ENCODE assay signal across 8 mouse cellular contexts in genomic region chr2:101885768-101886438, GRCm38 (mm10). TPM values are rescaled to one million over a fixed set of nuclear protein-coding genes. Genes with fewer than 3 reads are reported as not detected.
A peak's percentile ranks its signal among the peaks of the same experiment; 100 is the strongest.
DNase-seq lines count a peak whose midpoint lies in the region; ATAC-seq and TF ChIP-seq lines count a peak whose summit lies in the region.

Commd9 (plus strand) TSS chr2:101886247.

- peak within 1 kb of the TSS; percentile 27 for H3K27ac ChIP-seq in bone marrow macrophage, adult 2 months (ENCODE audit: insufficient read depth, low read depth, low read length)
- H3K27ac ChIP-seq in embryonic fibroblast, embryonic 13.5 days (ENCODE audit: insufficient read depth, low read length) = peak within 1 kb of the TSS; percentile 12; the same call in 1 of the 2 replicates
- H3K27ac ChIP-seq in kidney, embryonic 14.5 days (ENCODE audit: low read depth, low read length) = no peak within 1 kb of the TSS
- peak within 1 kb of the TSS; percentile 38; the same call in 1 of the 2 replicates for H3K27ac ChIP-seq in limb, embryonic 15.5 days

- H3K9ac ChIP-seq in kidney, embryonic 14.5 days (ENCODE audit: low read depth, low read length) = peak within 1 kb of the TSS; percentile 48
- peak within 1 kb of the TSS; percentile 63 for H3K9ac ChIP-seq in limb, embryonic 15.5 days

- H3K4me1 ChIP-seq in bone marrow macrophage, adult 2 months (ENCODE audit: control insufficient read depth, insufficient read depth, low read length) = peaks cover 34% of the 10 kb centered on the region
- peaks cover 10% of the 10 kb centered on the region for H3K4me1 ChIP-seq in embryonic fibroblast, embryonic 13.5 days (ENCODE audit: control insufficient read depth, insufficient read depth, low read length)
- peaks cover 4% of the 10 kb centered on the region; the same call in 1 of the 2 replicates for H3K4me1 ChIP-seq in kidney, embryonic 14.5 days (ENCODE audit: control insufficient read depth, insufficient read depth, low read length)
- H3K4me1 ChIP-seq in limb, embryonic 15.5 days = peaks cover 13% of the 10 kb centered on the region

- H3K27me3 ChIP-seq in kidney, embryonic 14.5 days (ENCODE audit: control insufficient read depth, insufficient read depth, low read length) = no peaks in the 10 kb centered on the region
- H3K27me3 ChIP-seq in limb, embryonic 15.5 days = no peaks in the 10 kb centered on the region

- ATAC-seq in kidney, embryonic 14.5 days (ENCODE audit: low FRiP score, low TSS enrichment) = peak; percentile 98
- peak; percentile 91 for ATAC-seq in limb, embryonic 15.5 days (ENCODE audit: insufficient number of reproducible peaks, low FRiP score, low TSS enrichment, low read depth)

- no peak for TF ChIP-seq POLR2A in bone marrow macrophage, adult 2 months (IDR thresholded peaks at IDR 0.05; ENCODE audit: borderline replicate concordance, low read depth, low read length)
- peak; percentile 85 for TF ChIP-seq POLR2A in embryonic fibroblast, embryonic 13.5 days (IDR thresholded peaks at IDR 0.05; ENCODE audit: low read depth, low read length)

- TF ChIP-seq CTCF in bone marrow macrophage, adult 2 months (IDR thresholded peaks at IDR 0.05; ENCODE audit: low read depth, low read length) = no peak
- no peak for TF ChIP-seq CTCF in embryonic fibroblast, embryonic 13.5 days (IDR thresholded peaks at IDR 0.05; ENCODE audit: borderline replicate concordance, insufficient read depth, low read length)

- no peaks in the 10 kb centered on the region for H3K9me3 ChIP-seq in kidney, embryonic 14.5 days (ENCODE audit: control insufficient read depth, low read length)
- no peaks in the 10 kb centered on the region for H3K9me3 ChIP-seq in limb, embryonic 15.5 days

- peak within 1 kb of the TSS; percentile 71 for H3K4me3 ChIP-seq in bone marrow macrophage, adult 2 months (ENCODE audit: insufficient read depth, low read length)
- H3K4me3 ChIP-seq in embryonic fibroblast, embryonic 13.5 days (ENCODE audit: insufficient read depth, low read length) = peak within 1 kb of the TSS; percentile 82
- peak within 1 kb of the TSS; percentile 56 for H3K4me3 ChIP-seq in kidney, embryonic 14.5 days (ENCODE audit: low read length)
- peak within 1 kb of the TSS; percentile 72 for H3K4me3 ChIP-seq in limb, embryonic 15.5 days

- H3K36me3 ChIP-seq in kidney, embryonic 14.5 days (ENCODE audit: control insufficient read depth, insufficient read depth, low read length) = no peaks in the 10 kb centered on the region
- H3K36me3 ChIP-seq in limb, embryonic 15.5 days = 0 out of 2 replicates have a peak, but pooled peaks cover 4% of the 10 kb centered on the region

- DNase-seq in A20 (ENCODE audit: low read depth, low spot score) = peak; percentile 94
- peak; percentile 92 to 93 for DNase-seq in heart, adult 9 months (ENCODE audit: low spot score in 2 of 2)
- DNase-seq in monocyte, adult 2 months (ENCODE audit: low read depth in 1 of 2, low spot score in 2 of 2) = peak; percentile 91 to 93
- peak; percentile 95 for DNase-seq in spleen, postnatal 36 days (ENCODE audit: low spot score in 2 of 2)

- peak within 1 kb of the TSS; percentile 77 for H3K4me2 ChIP-seq in kidney, embryonic 14.5 days (replicated peaks; ENCODE audit: low read depth, low read length)
- H3K4me2 ChIP-seq in limb, embryonic 15.5 days = peak within 1 kb of the TSS; percentile 71

- WGBS in kidney, embryonic 14.5 days = 12% methylated on average over 22 of the region's 22 CpGs
- 12% methylated on average over 22 of the region's 22 CpGs for whole genome bisulfite sequencing in limb, embryonic 15.5 days

RNA-seq across cellular contexts. Expression of gene Commd9, which starts in this region (rescaled TPM):
- 24.9 and 29.8 TPM in 2 replicates for polyA plus RNA-seq in bone marrow macrophage, adult 2 months (2012; ENCODE audit: insufficient read depth, insufficient read length, missing spikeins)
- 46.0 and 56.0 TPM in 2 replicates for polyA plus RNA-seq in embryonic fibroblast, embryonic 13.5 days (2011; ENCODE audit: insufficient read length, low read depth, missing spikeins)
- polyA plus RNA-seq in kidney, embryonic 14.5 days (2014; fragmentation: Nextera tagmentation; extraction: Ambion mirVana) = 61.0 and 61.2 TPM in 2 replicates
- 73.9 and 80.7 TPM in 2 replicates for polyA plus RNA-seq in limb, embryonic 15.5 days (2015; fragmentation: Nextera tagmentation; extraction: Ambion mirVana)
